In the genomic region with DNA sequence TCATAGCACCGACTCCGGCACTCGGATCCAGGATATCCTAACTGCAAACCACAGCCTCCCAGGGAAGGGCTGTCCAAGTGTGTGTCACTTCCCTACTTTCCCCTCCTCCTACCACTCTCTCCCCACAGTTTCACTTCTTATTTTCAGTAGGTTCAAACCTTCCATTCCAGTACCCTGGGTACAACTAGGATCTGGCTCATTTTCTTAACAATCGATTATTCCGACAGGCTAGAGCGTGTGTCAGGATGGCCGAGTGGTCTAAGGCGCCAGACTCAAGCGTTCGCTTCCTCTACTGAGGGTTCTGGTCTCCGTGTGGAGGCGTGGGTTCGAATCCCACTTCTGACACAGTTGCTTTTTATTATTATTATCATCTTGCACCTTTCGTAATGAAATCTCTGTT, we compare ENCODE assay signal across 8 mouse cellular contexts. TPM values are rescaled to one million over a fixed set of nuclear protein-coding genes. Genes with fewer than 3 reads are reported as not detected.
DNase-seq lines count a peak whose midpoint lies in the region; ATAC-seq and TF ChIP-seq lines count a peak whose summit lies in the region.

No protein-coding gene starts in this region.

- H3K4me3 ChIP-seq in ES-Bruce4 (ENCODE audit: low read depth, low read length) = peak overlapping the region; percentile 89
- H3K4me3 ChIP-seq in layer of hippocampus, adult 2 months = peak overlapping the region; percentile 2; the same call in 1 of the 2 replicates

- H3K4me1 ChIP-seq in ES-Bruce4 (ENCODE audit: control insufficient read depth, insufficient read depth, low read length) = peaks cover 1% of the 10 kb centered on the region

- ATAC-seq in frontal cortex, adult (ENCODE audit: low TSS enrichment) = no peak
- peak; percentile 85 for ATAC-seq in megakaryocyte, adult 5-6 weeks (ENCODE audit: poor library complexity, severe bottlenecking)

- TF ChIP-seq POLR2A in ES-Bruce4 (IDR thresholded peaks at IDR 0.05; ENCODE audit: insufficient read depth, low read length) = no peak

- peak; percentile 58 to 75 for DNase-seq in frontal cortex, postnatal 36 days (ENCODE audit: low spot score in 2 of 2)
- peak; percentile 96 for DNase-seq in embryo, embryonic 9.5 days (ENCODE audit: extremely low spot score)
- peak; percentile 17 to 25 for DNase-seq in heart, postnatal 14 days
- peak in 1 of 2 experiments; percentile 46 for DNase-seq in layer of hippocampus, adult 2 months (ENCODE audit: low spot score in 2 of 2)
- DNase-seq in testis, postnatal 14 days (ENCODE audit: low spot score) = peak; percentile 72

- no peak for TF ChIP-seq CTCF in ES-Bruce4 (IDR thresholded peaks at IDR 0.05; ENCODE audit: low read depth, low read length)
- TF ChIP-seq CTCF in layer of hippocampus, adult 2 months (conservative IDR thresholded peaks at IDR 0.05) = no peak

- no peaks in the 10 kb centered on the region for H3K9me3 ChIP-seq in ES-Bruce4 (replicated peaks; ENCODE audit: control insufficient read depth, insufficient read depth, low read length, poor library complexity, severe bottlenecking)

- H3K27ac ChIP-seq in ES-Bruce4 (ENCODE audit: insufficient read depth, low read length) = 0 out of 2 replicates have a peak overlapping the region, but pooled peaks have one; percentile 15
- no peak overlapping the region for H3K27ac ChIP-seq in layer of hippocampus, adult 2 months

- no peaks in the 10 kb centered on the region for H3K27me3 ChIP-seq in ES-Bruce4 (ENCODE audit: control insufficient read depth, insufficient read depth, low read length, poor library complexity, severe bottlenecking)

- intact Hi-C loops in heart, postnatal 14 days (cut with DNase I) = no loop called here

- peak; percentile 43; the same call in 1 of the 2 replicates for TF ChIP-seq EP300 in ES-Bruce4 (IDR thresholded peaks at IDR 0.05; ENCODE audit: insufficient read depth, low read depth, low read length)

- H3K9ac ChIP-seq in ES-Bruce4 (ENCODE audit: low read depth, poor library complexity, severe bottlenecking) = peak overlapping the region; percentile 49

- H3K36me3 ChIP-seq in ES-Bruce4 (ENCODE audit: control insufficient read depth, insufficient read depth, low read length, poor library complexity, severe bottlenecking) = no peaks in the 10 kb centered on the region

RNA-seq across cellular contexts. Expression of a gene that starts 30.3 kb away (rescaled TPM):
- 8.1 and 11.5 TPM in 2 replicates for polyA plus RNA-seq in ES-Bruce4 (2011; ENCODE audit: insufficient read depth, insufficient read length, low read depth, missing spikeins)
- under 1 TPM; 0.62 to 0.90 TPM for total RNA-seq in heart, postnatal 14 days (2021)
- 1 to 10 TPM; 3.5 to 4.6 TPM for total RNA-seq in layer of hippocampus, adult 2 months (2021)
- total RNA-seq in megakaryocyte, adult 5-6 weeks (2015) = 0.23 and 0.36 TPM in 2 replicates
- 0.65 TPM in 1 of 2 replicates, not detected in the other for total RNA-seq in megakaryocyte, adult 5-6 weeks (2017)
